Mouse (Mus musculus) lung, embryonic 16.5 days (tissue): ENCODE data around the gene Zcrb1. TPM values are rescaled to one million over a fixed set of nuclear protein-coding genes. Genes with fewer than 3 reads are reported as not detected.
A peak's percentile ranks its signal among the peaks of the same experiment; 100 is the strongest.

ENCODE experiments used
- ATAC-seq: fragments of 200-750 bp; cut with Nextera tagmentation; 2 replicates; pipeline ENCODE4 v1.8.0; 2017; ENCODE audit warnings: low read depth, mild to moderate bottlenecking, moderate library complexity
- H3K27ac ChIP-seq: fragments of 300-500 bp; sonication (generic); 2 replicates; pipeline ENCODE4 v1.5.1; 2014; ENCODE audit warnings: mild to moderate bottlenecking, control low read depth, low read length
- H3K27me3 ChIP-seq: fragments of 300-500 bp; sonication (generic); 2 replicates; pipeline ENCODE4 v1.6.1; 2014; ENCODE audit warnings: low read depth, low read length, mixed read lengths; ENCODE audit not compliant: control insufficient read depth, insufficient read depth
- H3K36me3 ChIP-seq: fragments of 300-500 bp; sonication (generic); 2 replicates; pipeline ENCODE4 v1.6.1; 2014; ENCODE audit warnings: low read length; ENCODE audit not compliant: control insufficient read depth, insufficient read depth
- H3K4me1 ChIP-seq: fragments of 300-500 bp; sonication (generic); replicated peaks from 2 replicates; pipeline ENCODE4 v1.6.1; 2014; ENCODE audit warnings: low read length, mixed read lengths; ENCODE audit not compliant: control insufficient read depth, insufficient read depth
- H3K4me2 ChIP-seq: fragments of 300-500 bp; sonication (generic); 2 replicates; pipeline ENCODE4 v1.6.1; 2014; ENCODE audit warnings: low read depth, low read length, control low read depth
- H3K4me3 ChIP-seq: fragments of 300-500 bp; sonication (generic); 2 replicates; pipeline ENCODE4 v1.5.1; 2014; ENCODE audit warnings: mild to moderate bottlenecking, low read length, control low read depth
- H3K9ac ChIP-seq: fragments of 300-500 bp; sonication (generic); 2 replicates; pipeline ENCODE4 v1.6.1; 2014; ENCODE audit warnings: low read length, control low read depth
- H3K9me3 ChIP-seq: fragments of 300-500 bp; sonication (generic); 2 replicates; pipeline ENCODE4 v1.6.1; 2016; ENCODE audit warnings: low read length; ENCODE audit not compliant: control insufficient read depth
- WGBS: fragments of 180-500 bp; shearing (Covaris S2); extraction: QIAGEN DNeasy Blood & Tissue Kit; methylation state at CpG from one replicate; pipeline ENCODE4 v1.1.7; 2014; 5-methylcytosine and 5-hydroxymethylcytosine counted together
- polyA plus RNA-seq: library from polyadenylated mRNA; unstranded; fragments of >200 nt; fragmentation: Nextera tagmentation; extraction: Ambion mirVana; gene quantifications from 2 replicates; pipeline ENCODE4 v1.2.1, GENCODE M21; 2015

Zcrb1 gene
- polyA plus RNA-seq, 1 experiment from 2014 or later = 121 TPM

DNA sequence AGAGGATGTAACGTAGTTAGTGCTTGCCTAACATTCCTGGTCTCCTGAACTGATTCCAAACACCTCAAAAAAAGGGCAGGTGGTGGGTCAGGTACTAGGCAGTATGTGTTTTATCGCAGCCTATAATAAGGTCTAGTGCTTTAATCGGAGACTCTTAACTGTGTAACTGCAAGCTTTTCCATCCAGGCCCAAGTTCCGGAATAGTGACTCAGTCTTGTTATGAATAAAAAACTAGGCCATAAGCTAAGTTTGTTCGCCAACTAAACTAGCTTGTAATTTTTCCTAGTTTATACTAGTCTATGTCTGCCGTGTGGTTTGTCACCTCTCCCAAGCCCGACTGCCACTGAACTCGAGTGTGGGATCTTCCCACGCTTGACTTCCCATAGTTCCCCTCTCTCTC, 16.3 kb upstream of the Zcrb1 start:
- no peak overlapping the region for H3K9ac ChIP-seq
- WGBS = 93% methylated on average over 9 of the region's 9 CpGs
- ATAC-seq = no peak
- peaks cover 5% of the 10 kb centered on the region for H3K36me3 ChIP-seq
- H3K4me1 ChIP-seq = no peaks in the 10 kb centered on the region
- H3K4me2 ChIP-seq = no peak overlapping the region
- no peak overlapping the region for H3K27ac ChIP-seq
- H3K27me3 ChIP-seq = no peaks in the 10 kb centered on the region
- no peaks in the 10 kb centered on the region for H3K9me3 ChIP-seq
- H3K4me3 ChIP-seq = no peak overlapping the region

DNA sequence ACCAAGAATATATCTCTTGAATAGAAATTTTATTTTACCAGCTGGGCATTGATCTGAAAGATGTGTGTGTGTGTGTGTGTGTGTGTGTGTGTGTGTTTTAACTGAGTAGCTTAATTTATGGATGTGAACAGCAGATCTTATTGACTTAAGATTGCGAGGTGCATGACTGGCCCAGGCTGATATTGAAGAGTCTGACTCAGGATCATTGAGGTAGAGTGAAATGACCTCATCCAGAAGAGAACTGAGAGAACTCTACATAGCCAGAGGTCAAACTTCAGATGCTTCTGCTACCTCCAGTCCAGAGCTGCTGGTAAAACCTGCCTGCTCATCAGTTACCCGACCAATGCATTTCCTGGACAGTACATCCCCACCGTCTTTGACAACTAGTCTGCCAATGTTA, 14.3 kb upstream of the Zcrb1 start:
- Histone ChIP-seq H3K27me3 (no peaks in the 10 kb centered on the region), H3K9ac (no peak overlapping the region), H3K36me3 (peaks cover 5% of the 10 kb centered on the region), H3K4me3 (no peak overlapping the region), H3K4me2 (no peak overlapping the region), H3K9me3 (no peaks in the 10 kb centered on the region), H3K4me1 (no peaks in the 10 kb centered on the region), H3K27ac (no peak overlapping the region)
- ATAC-seq = no peak
- WGBS = 89% methylated on average over 3 of the region's 3 CpGs

DNA sequence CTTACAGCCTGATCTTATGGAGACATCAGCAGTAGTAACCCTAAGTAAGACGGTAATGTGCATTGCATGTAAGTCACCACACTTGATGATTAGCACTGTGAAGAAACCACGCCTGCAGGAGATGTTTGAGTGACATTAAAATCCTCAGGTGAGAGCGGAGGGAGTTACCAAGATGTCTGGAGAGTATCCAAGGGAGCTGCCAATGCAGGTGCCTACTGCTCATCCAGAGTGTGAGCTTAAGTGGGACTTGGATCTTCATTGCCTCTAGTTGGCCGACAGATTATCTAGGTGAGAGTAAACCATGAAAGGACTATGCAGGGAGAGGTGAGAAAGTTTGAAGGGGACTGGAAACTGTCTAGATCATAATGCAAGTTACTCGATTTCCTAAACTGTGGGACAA, 8.4 kb upstream of the Zcrb1 start:
- Histone ChIP-seq H3K4me1 (no peaks in the 10 kb centered on the region), H3K9ac (no peak overlapping the region), H3K4me3 (no peak overlapping the region), H3K36me3 (no peaks in the 10 kb centered on the region; the same call in 1 of the 2 replicates), H3K4me2 (no peak overlapping the region), H3K9me3 (no peaks in the 10 kb centered on the region), H3K27ac (no peak overlapping the region), H3K27me3 (no peaks in the 10 kb centered on the region)
- ATAC-seq = no peak
- 93% methylated on average over 5 of the region's 5 CpGs for WGBS

DNA sequence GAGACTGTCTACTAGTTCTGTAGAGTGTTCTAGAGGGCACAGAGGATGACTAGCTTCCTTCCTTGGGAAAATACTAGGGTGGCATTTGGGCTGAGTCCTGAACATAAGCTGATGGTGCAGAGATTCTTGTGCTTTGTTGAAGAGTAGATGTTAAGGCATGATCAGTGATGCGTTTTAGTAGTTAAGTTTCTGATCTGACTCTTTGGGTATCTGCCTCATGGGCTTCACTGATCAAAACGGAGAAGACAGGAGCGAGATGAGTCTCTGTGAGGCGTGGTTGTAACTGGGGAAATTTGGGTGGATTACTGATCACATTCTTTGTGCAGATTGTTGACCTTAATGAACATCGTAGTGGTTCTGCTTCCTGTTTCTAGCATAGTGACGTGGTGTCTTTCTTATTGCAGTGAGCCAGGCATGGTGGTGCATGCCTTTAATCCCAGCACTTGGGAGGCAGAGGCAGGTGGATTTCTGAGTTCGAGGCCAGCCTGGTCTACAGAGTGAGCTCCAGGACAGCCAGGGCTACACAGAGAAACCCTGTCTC, 7.4 kb upstream of the Zcrb1 start:
- ATAC-seq = no peak

DNA sequence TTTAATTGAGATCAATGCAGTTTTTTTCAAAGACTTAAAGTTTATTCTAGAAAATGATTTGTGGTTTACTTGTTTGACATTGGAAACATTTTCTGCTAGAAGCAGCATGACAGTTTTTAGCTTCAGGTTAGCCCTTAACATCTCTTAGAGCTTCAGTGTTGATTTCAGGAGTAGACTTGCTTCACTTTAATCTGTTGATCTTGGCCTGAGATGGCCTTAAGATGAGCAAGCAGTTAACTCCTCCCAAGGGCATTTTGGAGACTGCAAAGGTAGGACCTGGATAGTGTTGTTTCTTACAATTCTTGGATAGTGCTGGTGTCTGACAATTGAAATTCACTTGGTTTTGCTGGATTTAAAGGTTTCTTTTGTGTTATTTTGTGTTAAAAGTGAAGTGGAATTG, 6.7 kb upstream of the Zcrb1 start:
- Histone ChIP-seq H3K4me1 (peaks cover 2% of the 10 kb centered on the region), H3K9ac (no peak overlapping the region), H3K27ac (no peak overlapping the region), H3K4me3 (no peak overlapping the region), H3K27me3 (no peaks in the 10 kb centered on the region), H3K4me2 (no peak overlapping the region), H3K9me3 (no peaks in the 10 kb centered on the region), H3K36me3 (no peaks in the 10 kb centered on the region)
- ATAC-seq = no peak

More for the DNA sequence above, 7.4 kb upstream of the Zcrb1 start:
- H3K27me3 ChIP-seq = no peaks in the 10 kb centered on the region
- H3K27ac ChIP-seq = no peak overlapping the region
- no peaks in the 10 kb centered on the region for H3K4me1 ChIP-seq
- no peak overlapping the region for H3K4me3 ChIP-seq
- no peak overlapping the region for H3K4me2 ChIP-seq
- H3K9ac ChIP-seq = no peak overlapping the region
- 92% methylated on average over 7 of the region's 7 CpGs for WGBS
- no peaks in the 10 kb centered on the region for H3K36me3 ChIP-seq
- no peaks in the 10 kb centered on the region for H3K9me3 ChIP-seq

DNA sequence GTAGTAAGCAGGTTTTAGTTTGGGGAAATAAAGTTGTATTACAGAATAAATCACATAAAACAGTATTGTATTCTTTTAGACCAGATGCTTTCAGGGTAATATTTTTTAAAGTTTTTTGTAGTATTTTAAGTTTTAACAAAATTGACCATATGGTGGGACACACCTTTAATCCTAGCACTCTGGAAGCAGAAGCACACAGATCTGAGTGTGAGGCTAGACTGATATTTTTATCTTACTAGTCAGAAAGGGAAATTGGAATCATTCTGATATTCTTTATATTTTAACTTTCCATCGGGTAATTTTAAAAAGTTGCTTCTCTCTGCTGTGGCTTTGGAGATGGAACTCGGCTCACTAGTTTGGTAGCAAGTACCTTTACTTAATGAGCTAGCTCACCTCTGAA, 4.6 kb upstream of the Zcrb1 start:
- no peak overlapping the region for H3K9ac ChIP-seq
- H3K4me2 ChIP-seq = no peak overlapping the region
- H3K27ac ChIP-seq = no peak overlapping the region
- WGBS = 93% methylated on average over 2 of the region's 2 CpGs
- no peaks in the 10 kb centered on the region for H3K36me3 ChIP-seq
- H3K27me3 ChIP-seq = no peaks in the 10 kb centered on the region
- ATAC-seq = no peak
- no peak overlapping the region for H3K4me3 ChIP-seq
- H3K9me3 ChIP-seq = no peaks in the 10 kb centered on the region
- peaks cover 13% of the 10 kb centered on the region for H3K4me1 ChIP-seq

DNA sequence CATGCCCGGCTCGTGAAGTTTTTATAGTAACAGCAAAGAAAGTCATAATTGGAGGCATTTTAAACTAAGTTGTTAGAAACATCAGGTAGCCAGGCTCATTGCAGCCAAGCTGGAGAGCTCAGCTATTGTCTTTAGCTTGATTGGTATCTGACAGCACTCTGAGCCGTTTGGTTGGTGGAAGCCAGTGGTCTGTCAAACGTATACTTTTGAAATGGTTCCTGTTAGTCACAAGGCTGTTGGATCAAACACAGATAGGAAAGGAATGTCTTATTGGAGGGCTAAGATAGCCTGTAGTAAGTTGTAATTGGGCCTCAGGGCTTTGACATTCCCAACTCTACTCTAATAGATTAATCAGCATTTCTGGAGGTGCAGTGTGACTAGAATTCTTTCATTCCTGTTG, 3.3 kb upstream of the Zcrb1 start:
- no peaks in the 10 kb centered on the region for H3K27me3 ChIP-seq
- no peak overlapping the region for H3K4me3 ChIP-seq
- no peak for ATAC-seq
- no peaks in the 10 kb centered on the region for H3K9me3 ChIP-seq
- H3K9ac ChIP-seq = no peak overlapping the region
- no peaks in the 10 kb centered on the region for H3K36me3 ChIP-seq
- H3K27ac ChIP-seq = no peak overlapping the region
- H3K4me1 ChIP-seq = peaks cover 23% of the 10 kb centered on the region
- 67% methylated on average over 4 of the region's 4 CpGs for WGBS
- H3K4me2 ChIP-seq = no peak overlapping the region

DNA sequence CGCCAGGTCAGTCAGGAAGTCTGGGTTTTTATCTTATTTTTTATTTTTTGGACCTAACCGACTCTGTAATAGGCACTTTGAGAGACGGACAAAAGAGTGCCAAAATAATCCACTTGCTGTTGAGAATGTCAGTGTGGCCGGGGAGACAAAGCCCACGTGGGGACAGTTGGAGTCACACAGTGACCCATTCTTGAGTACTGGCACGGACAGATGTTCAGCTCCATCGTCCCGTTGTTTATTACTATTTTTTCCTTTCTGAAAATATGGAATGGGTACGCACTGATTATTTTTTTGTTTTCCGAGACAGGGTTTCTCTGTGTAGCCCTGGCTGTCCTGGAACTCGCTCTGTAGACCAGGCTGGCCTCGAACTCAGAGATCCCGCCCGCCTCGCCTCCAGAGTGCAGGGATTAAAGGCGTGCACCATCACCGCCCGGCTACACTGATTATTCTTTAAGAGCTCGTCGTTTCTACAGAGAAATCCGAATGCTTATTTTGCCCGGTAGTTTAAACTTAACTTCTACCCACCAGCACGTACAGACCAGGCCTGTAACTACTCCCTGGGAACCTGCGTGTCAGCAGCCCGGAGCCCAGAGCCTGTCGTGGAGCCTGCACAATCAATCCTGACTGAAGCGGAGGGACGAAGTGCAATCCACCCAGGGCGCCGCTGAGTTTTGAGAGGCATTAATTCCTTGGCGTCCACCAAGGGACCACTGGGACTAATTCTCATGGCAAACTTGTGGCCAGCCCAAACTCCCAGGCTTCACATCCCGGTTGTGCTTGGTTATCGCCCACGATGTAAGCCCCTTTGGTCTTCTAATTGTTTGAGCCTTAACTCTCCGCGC, 786 bp upstream of the Zcrb1 start:
- H3K4me3 ChIP-seq = peak overlapping the region; percentile 94
- peak overlapping the region; percentile 86 for H3K27ac ChIP-seq
- peak; percentile 21; the same call in 1 of the 2 replicates for ATAC-seq
- peak overlapping the region; percentile 98 for H3K9ac ChIP-seq
- WGBS = 2% methylated on average over 36 of the region's 36 CpGs
- H3K4me2 ChIP-seq = peak overlapping the region; percentile 85
- H3K4me1 ChIP-seq = peaks cover 25% of the 10 kb centered on the region
- H3K36me3 ChIP-seq = peaks cover 2% of the 10 kb centered on the region; the same call in 1 of the 2 replicates
- no peaks in the 10 kb centered on the region for H3K27me3 ChIP-seq
- no peaks in the 10 kb centered on the region for H3K9me3 ChIP-seq

DNA sequence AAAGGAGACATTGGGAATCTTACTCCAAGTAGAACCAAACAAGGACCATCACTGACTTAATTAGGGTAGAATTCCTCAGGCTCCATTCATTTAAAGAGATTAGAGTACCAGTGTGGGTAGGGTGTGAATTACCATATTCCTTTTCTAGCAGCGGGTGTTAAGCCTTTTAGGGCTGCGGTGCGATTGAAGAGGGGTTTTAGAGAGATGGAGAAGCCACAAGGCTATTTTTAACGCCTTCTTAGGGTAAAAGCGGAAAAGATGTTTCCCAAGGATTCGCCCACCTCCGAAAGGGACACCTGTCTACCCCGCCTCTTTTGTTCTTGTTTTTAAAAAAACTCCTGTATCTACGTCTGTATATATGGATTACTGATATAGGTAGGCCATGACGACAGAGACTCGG, 865 bp downstream of the Zcrb1 start:
- Histone ChIP-seq H3K4me3 (peak overlapping the region; percentile 94), H3K27ac (no peak overlapping the region), H3K4me1 (peaks cover 25% of the 10 kb centered on the region), H3K4me2 (peak overlapping the region; percentile 87), H3K9me3 (no peaks in the 10 kb centered on the region), H3K36me3 (peaks cover 5% of the 10 kb centered on the region; the same call in 1 of the 2 replicates), H3K9ac (peak overlapping the region; percentile 98), H3K27me3 (no peaks in the 10 kb centered on the region)
- 1% methylated on average over 11 of the region's 11 CpGs for WGBS
- no peak for ATAC-seq
